Mouse (Mus musculus) B cell, adult 67 days (primary cell): Measurements from ENCODE around the gene Ifna14. TPM values are rescaled to one million over a fixed set of nuclear protein-coding genes. Genes with fewer than 3 reads are reported as not detected.

Source experiments
- total RNA-seq, 2 experiments: library from RNA; stranded (reverse); gene quantifications; 4 replicates each; pipeline ENCODE4 v1.2.4; 2023

Gene Ifna14
- not detected for total RNA-seq

DNA sequence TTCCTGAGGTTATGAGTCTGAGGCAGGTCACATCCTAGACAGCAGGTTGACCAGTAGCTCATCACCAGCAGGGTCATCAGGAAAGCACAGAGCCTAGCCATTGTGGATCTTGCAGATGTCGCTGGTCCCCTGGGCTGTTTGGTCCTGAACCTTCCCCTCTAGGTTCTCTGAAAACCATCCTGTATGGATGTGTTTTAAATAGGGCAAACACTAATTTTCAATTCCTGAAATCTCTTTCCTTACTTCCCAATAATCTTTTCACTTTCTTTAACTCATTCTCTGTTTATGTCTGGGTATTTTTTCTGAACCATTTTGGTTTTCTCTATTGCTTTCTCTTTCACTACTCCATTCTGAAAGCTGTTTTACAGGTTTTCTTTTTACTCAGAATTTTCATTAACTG lies at the start of gene Ifna14:
Gene Ifna14 (minus strand): TSS at position 101 of the 400 bp plus-strand sequence.

DNA sequence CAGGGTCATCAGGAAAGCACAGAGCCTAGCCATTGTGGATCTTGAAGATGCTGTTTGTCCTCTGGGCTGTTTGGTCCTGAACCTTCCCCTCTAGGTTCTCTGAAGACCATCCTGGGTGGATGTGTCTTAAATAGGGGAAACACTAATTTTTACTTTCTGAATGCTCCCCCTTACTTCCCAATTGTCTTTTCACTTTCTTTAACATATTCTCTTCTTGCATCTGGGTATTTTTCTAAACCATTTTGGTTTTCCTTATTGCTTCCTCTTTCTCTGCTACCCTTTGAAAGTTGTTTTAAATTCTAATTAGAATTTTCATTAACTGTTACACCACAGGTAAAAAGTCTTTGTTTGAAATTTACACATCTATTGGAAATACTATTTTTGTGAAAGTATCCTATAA lies 31.7 kb upstream of the Ifna14 start, which contains the start of gene Ifna12:
Gene Ifna12 (minus strand): TSS at position 101 of the 400 bp plus-strand sequence.

DNA sequence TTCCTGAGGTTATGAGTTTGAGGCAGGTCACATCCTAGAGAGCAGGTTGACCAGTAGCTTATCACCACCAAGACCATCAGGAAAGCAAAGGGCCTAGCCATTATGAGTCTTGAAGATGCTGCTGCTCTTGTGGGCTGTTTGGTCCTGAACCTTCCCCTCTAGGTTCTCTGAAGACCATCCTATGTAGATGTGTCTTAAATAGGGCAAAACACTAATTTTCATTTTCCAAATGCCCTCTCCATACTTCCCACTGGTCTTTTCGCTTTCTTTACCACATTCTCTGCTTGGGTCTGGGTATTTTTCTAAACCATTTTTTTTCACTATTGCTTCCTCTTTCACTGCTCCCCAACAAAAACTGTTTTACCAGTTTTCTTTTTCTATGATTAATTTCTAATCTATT lies 20.7 kb upstream of the Ifna14 start, which contains the start of gene Ifna9:
Gene Ifna9 (minus strand): TSS at position 101 of the 400 bp plus-strand sequence.

DNA sequence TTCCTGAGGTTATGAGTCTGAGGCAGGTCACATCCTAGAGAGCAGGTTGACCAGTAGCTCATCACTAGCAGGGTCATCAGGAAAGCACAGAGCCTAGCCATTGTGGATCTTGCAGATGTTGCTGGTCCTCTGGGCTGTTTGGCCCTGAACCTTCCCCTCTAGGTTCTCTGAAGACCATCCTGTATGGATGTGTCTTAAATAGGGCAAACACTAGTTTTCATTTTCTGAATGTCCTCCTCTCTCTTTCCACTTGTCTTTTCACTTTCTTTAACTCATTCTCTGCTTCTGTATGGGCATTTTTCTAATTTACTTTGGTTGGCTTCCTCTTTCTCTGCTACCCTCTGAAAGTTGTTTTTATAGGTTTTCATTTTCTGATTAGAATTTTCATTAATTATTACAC lies 13.5 kb downstream of the Ifna14 start, which contains the start of gene Ifna15:
Gene Ifna15 (minus strand): TSS at position 101 of the 400 bp plus-strand sequence.

DNA sequence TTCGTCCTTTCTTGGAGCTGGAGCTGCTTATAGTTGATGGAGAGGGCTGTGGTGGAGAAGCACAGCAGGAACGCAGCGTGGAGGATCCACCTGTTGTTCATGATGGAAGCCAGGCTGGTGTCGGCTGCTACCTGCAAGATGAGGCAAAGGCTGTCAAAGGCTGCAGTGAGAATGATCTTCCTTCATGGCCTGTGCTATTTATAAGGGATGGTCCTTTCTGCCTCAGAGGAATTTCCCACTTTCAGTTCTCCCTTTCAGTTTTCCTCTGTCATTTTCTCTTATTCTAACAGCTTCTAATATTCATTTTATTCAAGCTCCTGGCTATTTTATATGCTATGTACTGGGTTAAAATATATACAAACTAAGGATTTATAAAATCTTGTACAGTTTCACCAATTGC lies 48.9 kb downstream of the Ifna14 start, which contains the start of gene Ifnb1:
Gene Ifnb1 (minus strand): TSS at position 101 of the 400 bp plus-strand sequence.

Other genes starting within 250 kb of the Ifna14 start
- under 1 TPM in 1 of 2 experiments, not detected in 1; 0.23 TPM for gene Hacd4, start 132.9 kb downstream of the Ifna14 start, total RNA-seq
- not detected for gene Ifnb1, start 49.0 kb downstream of the Ifna14 start, total RNA-seq
- not detected for gene Ifna15, start 13.6 kb downstream of the Ifna14 start, total RNA-seq
- not detected for gene Ifna9, start 20.6 kb upstream of the Ifna14 start, total RNA-seq
- gene Ifna12, start 31.6 kb upstream of the Ifna14 start, total RNA-seq: not detected
- not detected for gene C87499, start 62.6 kb upstream of the Ifna14 start, total RNA-seq
- not detected for gene Ifna13, start 72.7 kb upstream of the Ifna14 start, total RNA-seq
- gene Ifna16, start 105.1 kb upstream of the Ifna14 start, total RNA-seq: not detected
- not detected for gene Ifna2, start 112.1 kb upstream of the Ifna14 start, total RNA-seq
- not detected for gene Ifnab, start 119.6 kb upstream of the Ifna14 start, total RNA-seq
- not detected for gene Gm26566, start 150.0 kb upstream of the Ifna14 start, total RNA-seq
- 10 to 100 TPM; 18.7 to 20.6 TPM for gene Klhl9, start 150.7 kb upstream of the Ifna14 start, total RNA-seq
- not detected for gene Gm13271, start 183.1 kb upstream of the Ifna14 start, total RNA-seq
- not detected for gene Gm13283, start 188.3 kb upstream of the Ifna14 start, total RNA-seq
- gene Gm13290, start 202.0 kb upstream of the Ifna14 start, total RNA-seq: not detected
- not detected for gene Gm13289, start 205.1 kb upstream of the Ifna14 start, total RNA-seq
- not detected for gene Gm13272, start 208.1 kb upstream of the Ifna14 start, total RNA-seq
- gene Ifnz, start 210.3 kb upstream of the Ifna14 start, total RNA-seq: not detected
- not detected for gene Gm13276, start 213.9 kb upstream of the Ifna14 start, total RNA-seq
- not detected for gene Gm13277, start 216.8 kb upstream of the Ifna14 start, total RNA-seq
- not detected for gene Gm13278, start 219.8 kb upstream of the Ifna14 start, total RNA-seq
- gene Gm13275, start 222.7 kb upstream of the Ifna14 start, total RNA-seq: not detected
- gene Gm13279, start 225.6 kb upstream of the Ifna14 start, total RNA-seq: not detected
- not detected for gene Gm13285, start 227.9 kb upstream of the Ifna14 start, total RNA-seq
- not detected for gene Gm13287, start 231.5 kb upstream of the Ifna14 start, total RNA-seq
- not detected for gene Gm13288, start 233.7 kb upstream of the Ifna14 start, total RNA-seq
- not detected for gene Ifna7, start 244.4 kb upstream of the Ifna14 start, total RNA-seq
- gene Ifna11, start 248.2 kb upstream of the Ifna14 start, total RNA-seq: not detected